23 mouse cellular contexts compared by ENCODE assay signal in the genomic region with DNA sequence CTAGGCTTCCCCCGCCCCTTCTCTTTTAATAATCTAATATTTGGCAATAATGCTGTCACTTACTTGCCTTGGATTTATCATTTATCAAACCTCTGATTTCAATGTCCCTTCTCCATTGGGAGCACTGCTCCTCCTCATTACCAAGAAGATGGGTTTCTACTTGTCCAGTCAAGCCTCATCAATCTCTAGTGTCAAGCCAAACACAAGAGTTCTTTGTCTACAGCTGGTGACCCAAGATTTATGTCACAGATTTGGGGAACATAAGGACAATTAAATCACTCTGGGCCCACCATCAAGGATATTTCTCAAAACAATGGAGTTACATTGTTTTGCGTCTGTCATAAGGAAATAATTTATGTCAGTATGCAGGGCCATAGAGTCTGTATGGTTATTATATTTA.
"Had no signal": no experiment of that assay in that cellular context is flagged by ENCODE, and none has a peak within 500 bp of the region (broad histone marks: within the 10 kb centered on the region; RNA-seq: fewer than 3 reads in every experiment).

No protein-coding gene starts in this region.

- H3K27ac ChIP-seq: kidney, postnatal 0 days; layer of hippocampus, adult 2 months; left cerebral cortex, adult 2 months; limb, embryonic 12.5 days; limb, embryonic 15.5 days; liver, embryonic 14.5 days; macrophage; midbrain, embryonic 10.5 days; midbrain, embryonic 13.5 days; neural tube, embryonic 13.5 days had no signal

- ATAC-seq: intestine, postnatal 0 days; liver, postnatal 0 days; lung, postnatal 0 days; midbrain, embryonic 13.5 days; midbrain, embryonic 16.5 days had no signal

- H3K4me2 ChIP-seq: limb, embryonic 12.5 days; limb, embryonic 15.5 days; liver, embryonic 11.5 days; lung, embryonic 14.5 days; midbrain, embryonic 13.5 days; neural tube, embryonic 13.5 days had no signal

- H3K4me1 ChIP-seq: limb, embryonic 15.5 days had no signal

- H3K9ac ChIP-seq: limb, embryonic 12.5 days; limb, embryonic 15.5 days; liver, embryonic 14.5 days; liver, postnatal 0 days; lung, embryonic 14.5 days; midbrain, embryonic 13.5 days; neural tube, embryonic 13.5 days had no signal

- DNase-seq: kidney, adult 2 months; kidney, postnatal 25 days; layer of hippocampus, adult 9-11 months; layer of hippocampus, postnatal 36 days; liver, postnatal 0 days; lung, embryonic 14.5 days; thymus, adult 18-20 months; thymus, postnatal 4 days had no signal

- H3K9me3 ChIP-seq: limb, embryonic 12.5 days; limb, embryonic 15.5 days; midbrain, embryonic 10.5 days; midbrain, embryonic 13.5 days; neural tube, embryonic 13.5 days had no signal

- H3K4me3 ChIP-seq: layer of hippocampus, adult 2 months; left cerebral cortex, adult 2 months; limb, embryonic 12.5 days; limb, embryonic 15.5 days; midbrain, embryonic 10.5 days; midbrain, embryonic 13.5 days; myocyte; neural tube, embryonic 13.5 days had no signal

- H3K27me3 ChIP-seq: limb, embryonic 12.5 days; limb, embryonic 15.5 days; midbrain, embryonic 13.5 days; neural tube, embryonic 13.5 days had no signal
